Comparison of ENCODE assay signal across 29 mouse cellular contexts in the genomic region with DNA sequence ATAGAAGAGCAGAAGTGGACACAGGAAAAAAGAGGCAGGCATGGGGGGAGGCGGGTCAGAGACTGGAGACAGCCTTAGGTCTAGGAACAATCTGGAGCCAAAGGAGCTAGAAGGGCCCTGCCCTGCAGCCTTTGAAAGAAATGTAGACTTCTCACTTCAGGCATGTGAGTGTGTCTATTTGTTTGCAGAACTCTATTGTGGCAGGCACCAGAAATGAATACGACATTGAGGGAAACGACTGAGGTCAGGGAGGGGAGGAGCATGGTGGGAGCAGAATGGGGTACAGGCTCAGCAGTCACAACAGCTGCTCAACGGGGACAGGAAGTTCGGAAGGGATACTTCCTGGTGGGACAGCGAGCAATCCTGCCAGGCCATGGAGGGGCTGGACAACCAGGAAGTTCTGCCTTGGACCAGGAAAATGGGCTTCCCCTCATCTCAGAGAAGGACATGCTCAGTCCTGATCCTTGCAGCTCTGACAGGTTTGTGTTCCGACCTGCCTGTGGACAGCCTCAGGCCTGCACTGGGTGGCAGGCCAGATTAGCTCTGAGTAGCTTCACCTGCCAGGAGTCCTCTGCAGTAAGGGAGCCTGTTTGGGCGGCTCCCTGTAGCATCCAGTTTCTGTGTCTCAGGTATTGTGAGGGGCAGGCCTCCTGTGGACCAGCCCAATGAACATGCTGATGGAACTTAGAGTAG. TPM values are rescaled to one million over a fixed set of nuclear protein-coding genes. Genes with fewer than 3 reads are reported as not detected.
DNase-seq lines count a peak whose midpoint lies in the region; ATAC-seq and TF ChIP-seq lines count a peak whose summit lies in the region.
"Had no signal": no experiment of that assay in that cellular context is flagged by ENCODE, and none has a peak within 500 bp of the region (broad histone marks: within the 10 kb centered on the region; RNA-seq: fewer than 3 reads in every experiment).

No protein-coding gene starts in this region.

- 52% methylated on average over 8 of the region's 8 CpGs for whole genome bisulfite sequencing in lung, embryonic 14.5 days
- 35% methylated on average over 8 of the region's 8 CpGs for WGBS in lung, adult 2 months
- 72% methylated on average over 8 of the region's 8 CpGs for WGBS in midbrain, embryonic 11.5 days

- H3K9ac ChIP-seq in lung, embryonic 14.5 days: no peak overlapping the region
- no peak overlapping the region for H3K9ac ChIP-seq in midbrain, embryonic 11.5 days (ENCODE audit: low read length)
- H3K9ac ChIP-seq: forebrain, embryonic 13.5 days; hindbrain, embryonic 15.5 days; liver, embryonic 14.5 days; neural tube, embryonic 15.5 days had no signal

- H3K4me3 ChIP-seq in lung, embryonic 14.5 days (ENCODE audit: low read depth, low read length): no peak overlapping the region
- H3K4me3 ChIP-seq in lung, adult 2 months (replicated peaks; ENCODE audit: extremely low read depth, low read depth, low read length): no peak overlapping the region
- no peak overlapping the region for H3K4me3 ChIP-seq in midbrain, embryonic 11.5 days (ENCODE audit: low read depth, low read length)
- H3K4me3 ChIP-seq: erythroblast, embryonic 14.5 days; forebrain, embryonic 13.5 days; gastrocnemius, adult 2 months; hindbrain, embryonic 15.5 days; midbrain, embryonic 10.5 days; neural tube, embryonic 15.5 days had no signal

- H3K4me1 ChIP-seq in lung, embryonic 14.5 days (ENCODE audit: insufficient read depth): no peaks in the 10 kb centered on the region
- no peaks in the 10 kb centered on the region for H3K4me1 ChIP-seq in lung, adult 2 months (ENCODE audit: control insufficient read depth, insufficient read depth, low read length)
- H3K4me1 ChIP-seq in midbrain, embryonic 11.5 days (ENCODE audit: control insufficient read depth, insufficient read depth, low read length): no peaks in the 10 kb centered on the region
- H3K4me1 ChIP-seq: forebrain, embryonic 13.5 days; hindbrain, embryonic 15.5 days; midbrain, embryonic 10.5 days; neural tube, embryonic 15.5 days had no signal

- no peaks in the 10 kb centered on the region for H3K9me3 ChIP-seq in lung, embryonic 14.5 days (ENCODE audit: low read depth, low read length)
- H3K9me3 ChIP-seq in midbrain, embryonic 11.5 days (ENCODE audit: control insufficient read depth, low read length): no peaks in the 10 kb centered on the region
- H3K9me3 ChIP-seq: forebrain, embryonic 13.5 days; hindbrain, embryonic 15.5 days; midbrain, embryonic 10.5 days; neural tube, embryonic 15.5 days had no signal

- TF ChIP-seq POLR2A in lung, adult 2 months (IDR thresholded peaks at IDR 0.05; ENCODE audit: borderline replicate concordance, extremely low read depth, low read depth, low read length): no peak

- 0 out of 2 replicates have a peak overlapping the region, but pooled peaks have one; percentile 24 for H3K27ac ChIP-seq in lung, embryonic 14.5 days (ENCODE audit: low read depth)
- no peak overlapping the region for H3K27ac ChIP-seq in midbrain, embryonic 11.5 days (ENCODE audit: low read depth, low read length)
- H3K27ac ChIP-seq: forebrain, embryonic 13.5 days; gastrocnemius, adult 2 months; hindbrain, embryonic 15.5 days; liver, embryonic 14.5 days; midbrain, embryonic 10.5 days; neural tube, embryonic 15.5 days had no signal

- DNase-seq in lung, embryonic 14.5 days: no peak
- DNase-seq in lung, adult 2 months: no peak
- DNase-seq in 416B (ENCODE audit: low read depth) (peak; percentile 16), ZHBTc4 (ENCODE audit: low read depth, low spot score) (peak; percentile 59)
- no peak for DNase-seq in ovary, postnatal 10 days (ENCODE audit: low spot score)
- DNase-seq in midbrain, embryonic 11.5 days (ENCODE audit: low spot score, missing footprints): no peak
- no peak for DNase-seq in kidney, adult 11 months
- DNase-seq: adrenal gland, postnatal 10 days; cerebellum, adult 2 months; cerebellum, postnatal 25 days; gastrocnemius, adult 2 months; kidney, adult 9 months; kidney, postnatal 25 days; thymus, postnatal 36 days had no signal

- no peak for ATAC-seq in lung, embryonic 14.5 days (ENCODE audit: insufficient read depth)
- ATAC-seq in granulocyte monocyte progenitor cell, adult 5-6 weeks (replicated peaks; ENCODE audit: poor library complexity, severe bottlenecking): 0 out of 2 replicates have a peak, but pooled peaks have one; percentile 25
- no peak for ATAC-seq in midbrain, embryonic 11.5 days (ENCODE audit: low FRiP score)
- ATAC-seq: forebrain, embryonic 13.5 days had no signal

- no peak overlapping the region for H3K4me2 ChIP-seq in lung, embryonic 14.5 days
- no peak overlapping the region for H3K4me2 ChIP-seq in midbrain, embryonic 11.5 days
- H3K4me2 ChIP-seq: forebrain, embryonic 13.5 days; heart, embryonic 11.5 days; hindbrain, embryonic 15.5 days; neural tube, embryonic 15.5 days had no signal

- H3K36me3 ChIP-seq in lung, embryonic 14.5 days (ENCODE audit: insufficient read depth): no peaks in the 10 kb centered on the region
- H3K36me3 ChIP-seq in midbrain, embryonic 11.5 days (ENCODE audit: control insufficient read depth, insufficient read depth, low read length): no peaks in the 10 kb centered on the region
- H3K36me3 ChIP-seq: hindbrain, embryonic 15.5 days; midbrain, embryonic 10.5 days; neural tube, embryonic 15.5 days had no signal

- H3K27me3 ChIP-seq in lung, embryonic 14.5 days (ENCODE audit: insufficient read depth, low read length): no peaks in the 10 kb centered on the region
- H3K27me3 ChIP-seq in midbrain, embryonic 11.5 days (ENCODE audit: control insufficient read depth, insufficient read depth, low read length): no peaks in the 10 kb centered on the region
- H3K27me3 ChIP-seq: forebrain, embryonic 13.5 days; hindbrain, embryonic 15.5 days; neural tube, embryonic 15.5 days had no signal

- no peak for TF ChIP-seq CTCF in lung, embryonic 14.5 days (IDR thresholded peaks at IDR 0.05; ENCODE audit: low read depth)
- no peak for TF ChIP-seq CTCF in lung, adult 2 months (IDR thresholded peaks at IDR 0.05; ENCODE audit: insufficient read depth, low read length)

RNA-seq across cellular contexts. Expression of a gene that starts 15.3 kb away (rescaled TPM):
- polyA plus RNA-seq in lung, embryonic 14.5 days (2014; fragmentation: Nextera tagmentation; extraction: Ambion mirVana): 25.8 and 26.1 TPM in 2 replicates
- 20.4 and 24.5 TPM in 2 replicates for polyA plus RNA-seq in lung, adult 2 months (2012; rRNA removed)
- 10.9 and 11.5 TPM in 2 replicates for total RNA-seq in granulocyte monocyte progenitor cell, adult 5-6 weeks (2014; fragmentation: Nextera tagmentation)
- 4.8 and 7.1 TPM in 2 replicates for total RNA-seq in granulocyte monocyte progenitor cell, adult 5-6 weeks (2017)
- 18.2 and 18.4 TPM in 2 replicates for polyA plus RNA-seq in midbrain, embryonic 11.5 days (2014; fragmentation: Nextera tagmentation; extraction: Ambion mirVana)

RNA-seq across cellular contexts. Expression of a gene that starts 41.7 kb away (rescaled TPM):
- 0.28 and 0.36 TPM in 2 replicates for polyA plus RNA-seq in lung, embryonic 14.5 days (2014; fragmentation: Nextera tagmentation; extraction: Ambion mirVana)
- polyA plus RNA-seq in lung, adult 2 months (2012; rRNA removed): 6.6 and 7.9 TPM in 2 replicates
- total RNA-seq in granulocyte monocyte progenitor cell, adult 5-6 weeks (2014; fragmentation: Nextera tagmentation): not detected in 2 replicates
- total RNA-seq in granulocyte monocyte progenitor cell, adult 5-6 weeks (2017): not detected in 2 replicates
- polyA plus RNA-seq in midbrain, embryonic 11.5 days (2014; fragmentation: Nextera tagmentation; extraction: Ambion mirVana): 0.05 and 0.10 TPM in 2 replicates
- total RNA-seq: gastrocnemius, adult 2 months; hematopoietic stem cell, adult 5-6 weeks; MEL had no signal

RNA-seq across cellular contexts. Expression of a gene that starts 44.6 kb away (rescaled TPM):
- polyA plus RNA-seq in lung, embryonic 14.5 days (2014; fragmentation: Nextera tagmentation; extraction: Ambion mirVana): 0.27 TPM in 1 of 2 replicates, not detected in the other
- polyA plus RNA-seq in lung, adult 2 months (2012; rRNA removed): not detected in 2 replicates
- total RNA-seq in granulocyte monocyte progenitor cell, adult 5-6 weeks (2014; fragmentation: Nextera tagmentation): not detected in 2 replicates
- total RNA-seq in granulocyte monocyte progenitor cell, adult 5-6 weeks (2017): not detected in 2 replicates
- 0.10 and 0.30 TPM in 2 replicates for polyA plus RNA-seq in midbrain, embryonic 11.5 days (2014; fragmentation: Nextera tagmentation; extraction: Ambion mirVana)
- total RNA-seq: gastrocnemius, adult 2 months; gastrocnemius, postnatal 4 days; hematopoietic stem cell, adult 5-6 weeks; left cerebral cortex, postnatal 14 days; MEL had no signal
- polyA plus RNA-seq: erythroblast, embryonic 14.5 days; heart, postnatal 0 days; intestine, embryonic 14.5 days; liver, embryonic 14.5 days; lung, embryonic 16.5 days had no signal

Comparison
In these comparisons a context has a peak if more than half of its experiments do, and no peak if none do; other contexts are left out.
1. DNase-seq: peak in 416B (single experiment) and ZHBTc4 (single experiment); none in lung, embryonic 14.5 days (single experiment), lung, adult 2 months (single experiment), ovary, postnatal 10 days (single experiment), midbrain, embryonic 11.5 days (single experiment) and kidney, adult 11 months (single experiment).